ENCODE assay signal across 9 mouse cellular contexts in the genomic region with DNA sequence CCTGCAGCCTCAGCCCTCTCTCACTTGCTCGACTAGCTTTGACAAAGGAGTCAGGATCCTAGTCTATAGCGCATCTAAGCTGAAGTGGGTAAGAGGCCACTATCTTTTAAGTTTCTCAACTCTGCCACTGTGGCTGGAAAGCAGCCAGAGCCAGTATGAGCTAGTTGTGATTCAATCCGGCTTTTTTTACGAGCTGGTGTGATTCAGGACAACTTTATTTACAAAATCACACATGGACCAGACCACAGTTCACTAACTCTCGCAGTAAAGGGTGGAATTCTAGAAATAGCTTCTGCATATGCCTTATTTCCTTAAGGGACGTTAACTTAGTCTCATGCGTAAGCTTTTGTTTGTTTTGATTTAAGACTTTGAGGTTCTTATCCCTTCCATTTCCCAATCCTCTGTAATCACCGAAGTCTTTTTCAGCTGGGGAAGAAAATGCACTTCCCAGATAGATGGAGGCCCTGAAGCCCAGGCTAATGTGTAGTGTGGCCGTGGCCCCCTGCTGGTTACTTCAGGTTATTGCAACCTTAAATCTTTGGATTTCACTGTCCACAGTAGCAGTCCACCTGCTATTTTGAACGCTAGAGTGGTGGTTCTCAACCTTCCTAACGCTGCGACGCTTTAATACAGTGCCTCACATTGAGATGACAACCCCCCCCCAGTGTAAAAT. TPM values are rescaled to one million over a fixed set of nuclear protein-coding genes. Genes with fewer than 3 reads are reported as not detected.
DNase-seq lines count a peak whose midpoint lies in the region; ATAC-seq lines count a peak whose summit lies in the region.
"Had no signal": no experiment of that assay in that cellular context is flagged by ENCODE, and none has a peak within 500 bp of the region (broad histone marks: within the 10 kb centered on the region; RNA-seq: fewer than 3 reads in every experiment).

No protein-coding gene starts in this region.

- 41% methylated on average over 13 of the region's 13 CpGs for WGBS in liver, embryonic 12.5 days (ENCODE audit: insufficient replicate concordance)
- 44% methylated on average over 13 of the region's 13 CpGs for WGBS in forebrain, embryonic 13.5 days
- 54% methylated on average over 13 of the region's 13 CpGs for WGBS in midbrain, embryonic 13.5 days
- 37% methylated on average over 13 of the region's 13 CpGs for WGBS in stomach, embryonic 14.5 days

- H3K4me2 ChIP-seq in liver, embryonic 12.5 days, result no peak overlapping the region
- H3K4me2 ChIP-seq in forebrain, embryonic 13.5 days, result no peak overlapping the region
- H3K4me2 ChIP-seq in midbrain, embryonic 13.5 days (replicated peaks), result no peak overlapping the region
- H3K4me2 ChIP-seq in stomach, embryonic 14.5 days (replicated peaks; ENCODE audit: low read depth, low read length), result no peak overlapping the region

- H3K27ac ChIP-seq in liver, embryonic 12.5 days, result no peak overlapping the region
- no peak overlapping the region for H3K27ac ChIP-seq in forebrain, embryonic 13.5 days
- H3K27ac ChIP-seq in midbrain, embryonic 13.5 days, result no peak overlapping the region
- H3K27ac ChIP-seq in stomach, embryonic 14.5 days (ENCODE audit: low read length), result no peak overlapping the region

- ATAC-seq in liver, embryonic 12.5 days, result no peak
- peak; percentile 79 for ATAC-seq in cerebellum, adult (ENCODE audit: insufficient number of reproducible peaks, low FRiP score, low TSS enrichment)
- peak; percentile 67; the same call in 1 of the 2 replicates for ATAC-seq in forebrain, embryonic 13.5 days
- ATAC-seq in midbrain, embryonic 13.5 days, result 0 out of 2 replicates have a peak, but pooled peaks have one; percentile 46
- peak; percentile 43; the same call in 1 of the 2 replicates for ATAC-seq in stomach, embryonic 14.5 days (ENCODE audit: insufficient number of reproducible peaks, insufficient read depth, low FRiP score, low read depth)

- H3K27me3 ChIP-seq in liver, embryonic 12.5 days (replicated peaks), result no peaks in the 10 kb centered on the region
- H3K27me3 ChIP-seq in forebrain, embryonic 13.5 days, result no peaks in the 10 kb centered on the region
- no peaks in the 10 kb centered on the region for H3K27me3 ChIP-seq in midbrain, embryonic 13.5 days
- H3K27me3 ChIP-seq in stomach, embryonic 14.5 days (ENCODE audit: control insufficient read depth, insufficient read depth, low read length), result no peaks in the 10 kb centered on the region

- H3K36me3 ChIP-seq in liver, embryonic 12.5 days, result no peaks in the 10 kb centered on the region
- peaks cover 17% of the 10 kb centered on the region for H3K36me3 ChIP-seq in forebrain, embryonic 13.5 days (ENCODE audit: poor library complexity, severe bottlenecking)
- H3K36me3 ChIP-seq in midbrain, embryonic 13.5 days, result 0 out of 2 replicates have a peak, but pooled peaks cover 3% of the 10 kb centered on the region
- no peaks in the 10 kb centered on the region for H3K36me3 ChIP-seq in stomach, embryonic 14.5 days (ENCODE audit: control insufficient read depth, insufficient read depth, low read length)

- intact Hi-C loops in left cerebral cortex, postnatal 36 days (cut with DNase I), result loop anchor here (2.0 to 5.0 kb wide), 2 partner anchors 72 to 114 kb away; a partner anchor contains a TSS

- no peaks in the 10 kb centered on the region for H3K9me3 ChIP-seq in liver, embryonic 12.5 days (replicated peaks)
- no peaks in the 10 kb centered on the region for H3K9me3 ChIP-seq in forebrain, embryonic 13.5 days (replicated peaks)
- no peaks in the 10 kb centered on the region for H3K9me3 ChIP-seq in midbrain, embryonic 13.5 days
- H3K9me3 ChIP-seq in stomach, embryonic 14.5 days (ENCODE audit: control insufficient read depth, low read depth, low read length), result no peaks in the 10 kb centered on the region
- H3K9me3 ChIP-seq: megakaryocyte, embryonic 14.5 days had no signal

- DNase-seq in liver, result peak; percentile 45
- DNase-seq in induced T-regulatory cell, adult 2 months (ENCODE audit: low read depth), result peak; percentile 76
- DNase-seq in left cerebral cortex, postnatal 36 days (ENCODE audit: low spot score in 2 of 2), result peak; percentile 48 to 56

- peaks cover 11% of the 10 kb centered on the region for H3K4me1 ChIP-seq in liver, embryonic 12.5 days
- peaks cover 13% of the 10 kb centered on the region for H3K4me1 ChIP-seq in forebrain, embryonic 13.5 days
- H3K4me1 ChIP-seq in midbrain, embryonic 13.5 days (replicated peaks), result peaks cover 9% of the 10 kb centered on the region
- peaks cover 5% of the 10 kb centered on the region; the same call in 1 of the 2 replicates for H3K4me1 ChIP-seq in stomach, embryonic 14.5 days (ENCODE audit: control insufficient read depth, insufficient read depth, low read length)

- no peak overlapping the region for H3K9ac ChIP-seq in liver, embryonic 12.5 days
- H3K9ac ChIP-seq in forebrain, embryonic 13.5 days, result no peak overlapping the region
- H3K9ac ChIP-seq in midbrain, embryonic 13.5 days (replicated peaks), result no peak overlapping the region
- no peak overlapping the region for H3K9ac ChIP-seq in stomach, embryonic 14.5 days (replicated peaks; ENCODE audit: low read depth, low read length)

- no peak overlapping the region for H3K4me3 ChIP-seq in liver, embryonic 12.5 days
- H3K4me3 ChIP-seq in forebrain, embryonic 13.5 days, result no peak overlapping the region
- H3K4me3 ChIP-seq in midbrain, embryonic 13.5 days (replicated peaks), result no peak overlapping the region
- H3K4me3 ChIP-seq in stomach, embryonic 14.5 days (ENCODE audit: low read depth, low read length), result no peak overlapping the region
- H3K4me3 ChIP-seq: megakaryocyte, embryonic 14.5 days had no signal

RNA-seq across cellular contexts. Expression of a gene that starts 5.0 kb away (rescaled TPM):
- 2.2 and 3.0 TPM in 2 replicates for polyA plus RNA-seq in liver, embryonic 12.5 days (2016; fragmentation: Nextera tagmentation; extraction: Ambion mirVana)
- 23.7 and 24.0 TPM in 2 replicates for polyA plus RNA-seq in forebrain, embryonic 13.5 days (2015; fragmentation: Nextera tagmentation; extraction: Ambion mirVana)
- total RNA-seq in left cerebral cortex, postnatal 36 days (2021), result 1 to 10 TPM; 5.5 to 5.9 TPM
- 8.9 and 12.3 TPM in 2 replicates for polyA plus RNA-seq in midbrain, embryonic 13.5 days (2015; fragmentation: Nextera tagmentation; extraction: Ambion mirVana)
- 9.1 and 9.8 TPM in 2 replicates for polyA plus RNA-seq in stomach, embryonic 14.5 days (2014; fragmentation: Nextera tagmentation; extraction: Ambion mirVana)
